Mouse (Mus musculus): ENCODE data around the gene Gm28042. TPM values are rescaled to one million over a fixed set of nuclear protein-coding genes. Genes with fewer than 3 reads are reported as not detected.
A peak's percentile ranks its signal among the peaks of the same experiment; 100 is the strongest.

The Gm28042 gene
- polyA plus RNA-seq, 1 experiment from 2014 or later = 3.7 TPM

DNA sequence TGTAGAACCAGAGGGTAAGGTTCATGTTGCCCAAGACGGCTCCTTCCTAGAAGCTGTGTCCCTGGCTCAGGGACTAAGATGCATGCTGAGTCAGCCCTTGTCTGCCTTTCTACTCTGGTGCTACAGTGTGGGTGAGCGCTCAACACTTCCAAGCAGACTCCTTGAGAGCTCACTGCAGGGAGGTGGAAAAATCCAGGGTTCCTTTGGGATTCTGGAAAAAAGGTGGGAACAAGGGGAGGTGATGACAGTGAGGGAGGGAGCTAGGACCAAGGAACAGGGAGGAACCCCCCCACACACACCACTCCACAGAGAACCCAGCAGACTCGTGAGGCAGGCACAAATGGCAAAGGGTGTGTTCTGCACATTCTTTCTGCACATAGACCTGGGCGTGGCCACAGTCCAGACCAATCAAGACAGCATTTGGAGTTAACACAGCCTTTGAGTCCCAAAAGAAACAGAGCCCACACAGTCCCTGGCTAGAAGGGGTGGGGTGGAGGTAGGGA, 16.9 kb downstream of the Gm28042 start:
- Histone ChIP-seq H3K4me2 (replicated peaks) (no peak overlapping the region), H3K27ac (replicated peaks) (peak overlapping the region; percentile 55; the same call in 1 of the 2 replicates)
- peak; percentile 55 for ATAC-seq (ENCODE audit: insufficient number of reproducible peaks, low FRiP score, low TSS enrichment, low read depth)

DNA sequence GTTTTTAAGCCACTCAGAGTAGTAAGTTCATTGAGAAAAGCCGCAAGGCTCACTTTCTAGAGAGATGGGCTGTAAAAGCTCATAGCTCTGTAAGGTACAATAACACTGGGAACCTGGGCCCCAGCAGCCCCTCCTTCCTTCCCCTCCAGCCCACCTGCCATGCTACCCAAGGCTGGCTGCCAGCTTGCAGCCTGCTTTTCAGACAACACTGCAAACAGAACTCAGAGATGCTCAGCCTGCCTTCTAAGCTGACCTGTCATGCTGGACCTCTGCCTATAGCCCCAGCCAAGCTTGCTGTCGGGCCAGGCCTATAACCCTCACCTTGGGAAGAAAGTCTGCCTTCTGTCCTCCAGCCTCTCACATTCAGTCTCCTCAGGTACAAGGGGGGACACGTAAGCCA, 17.4 kb downstream of the Gm28042 start:
- no peak overlapping the region for H3K9ac ChIP-seq
- H3K27ac ChIP-seq (replicated peaks) = peak overlapping the region; percentile 55; the same call in 1 of the 2 replicates
- H3K4me3 ChIP-seq (replicated peaks) = no peak overlapping the region
- peaks cover 24% of the 10 kb centered on the region for H3K4me1 ChIP-seq
- H3K27me3 ChIP-seq = no peaks in the 10 kb centered on the region
- no peak overlapping the region for H3K4me2 ChIP-seq (replicated peaks)
- ATAC-seq (ENCODE audit: insufficient number of reproducible peaks, low FRiP score, low TSS enrichment, low read depth) = no peak
- 71% methylated on average over 3 of the region's 3 CpGs for WGBS
- no peaks in the 10 kb centered on the region for H3K9me3 ChIP-seq (replicated peaks)
- peaks cover 26% of the 10 kb centered on the region for H3K36me3 ChIP-seq

More for the DNA sequence above, 16.9 kb downstream of the Gm28042 start:
- Histone ChIP-seq H3K4me3 (replicated peaks) (no peak overlapping the region), H3K4me1 (peaks cover 24% of the 10 kb centered on the region), H3K9ac (no peak overlapping the region), H3K36me3 (peaks cover 31% of the 10 kb centered on the region), H3K9me3 (replicated peaks) (no peaks in the 10 kb centered on the region), H3K27me3 (no peaks in the 10 kb centered on the region)
- 43% methylated on average over 4 of the region's 4 CpGs for WGBS

DNA sequence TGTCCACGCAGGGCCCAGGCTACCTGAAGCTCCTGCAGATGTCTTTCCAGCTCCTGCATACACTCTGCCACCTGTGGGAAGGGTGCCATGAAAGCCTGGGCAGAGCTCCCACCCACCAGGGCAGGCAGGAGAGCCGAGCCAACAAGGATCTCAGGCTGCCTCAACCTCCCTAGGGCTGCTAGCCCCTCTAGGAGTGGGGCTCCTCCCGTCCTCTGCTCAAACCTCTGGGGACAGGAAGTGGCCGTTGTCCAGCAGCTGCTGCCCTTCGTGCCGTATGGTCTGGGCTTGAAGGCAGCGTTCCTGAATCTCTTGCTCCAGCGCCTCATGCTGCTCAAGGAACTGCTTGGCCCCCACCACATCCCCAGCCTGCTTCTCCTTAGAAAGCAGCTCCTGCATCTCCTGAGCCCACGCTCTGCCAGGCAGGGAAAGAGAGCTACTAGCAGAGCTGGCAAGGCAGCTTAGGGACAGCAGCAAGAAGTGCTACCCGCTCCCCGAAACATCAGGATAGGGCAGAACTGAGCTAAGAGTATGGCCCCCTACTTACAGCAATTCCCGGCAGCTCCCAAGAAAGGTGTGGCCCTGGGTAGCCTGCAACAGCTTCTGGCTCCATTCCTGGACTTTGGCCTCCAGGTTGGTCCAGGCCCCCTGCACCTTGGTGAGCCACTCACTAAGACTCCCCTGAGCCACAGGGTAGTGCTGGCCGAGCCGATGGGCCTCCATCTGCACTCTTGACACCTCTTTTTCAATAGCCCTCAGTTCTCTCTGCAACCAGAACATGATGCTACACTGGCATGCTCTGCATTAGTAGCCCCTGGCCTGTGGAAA, 19.4 kb downstream of the Gm28042 start:
- no peak overlapping the region for H3K4me3 ChIP-seq (replicated peaks)
- no peak overlapping the region for H3K4me2 ChIP-seq (replicated peaks)
- 56% methylated on average over 14 of the region's 14 CpGs for WGBS
- H3K4me1 ChIP-seq = peaks cover 24% of the 10 kb centered on the region
- no peaks in the 10 kb centered on the region for H3K27me3 ChIP-seq
- no peak for ATAC-seq (ENCODE audit: insufficient number of reproducible peaks, low FRiP score, low TSS enrichment, low read depth)
- H3K9me3 ChIP-seq (replicated peaks) = no peaks in the 10 kb centered on the region
- no peak overlapping the region for H3K9ac ChIP-seq
- peaks cover 7% of the 10 kb centered on the region for H3K36me3 ChIP-seq
- no peak overlapping the region for H3K27ac ChIP-seq (replicated peaks)

DNA sequence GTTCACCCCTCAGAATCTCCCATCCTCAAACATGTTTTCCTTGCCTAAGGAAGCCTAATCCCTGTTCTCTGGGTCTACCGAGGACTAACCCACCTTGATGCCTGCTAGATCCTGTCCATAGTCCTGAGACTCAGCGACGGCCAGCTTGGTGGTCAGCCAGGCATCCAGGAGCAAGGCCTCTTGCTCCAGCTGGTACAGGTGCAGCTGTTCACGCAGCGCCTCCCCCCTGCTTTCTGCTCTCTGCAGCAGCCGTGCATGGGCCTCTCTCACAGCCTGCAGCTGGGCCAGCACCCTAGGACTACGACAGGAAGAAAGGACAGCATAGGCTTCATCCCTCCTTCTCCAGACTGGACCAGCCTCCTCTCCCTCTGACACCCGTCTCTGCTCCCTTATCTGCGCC, 20.9 kb downstream of the Gm28042 start:
- Histone ChIP-seq H3K4me1 (peaks cover 24% of the 10 kb centered on the region), H3K4me3 (replicated peaks) (no peak overlapping the region), H3K9ac (no peak overlapping the region), H3K27me3 (no peaks in the 10 kb centered on the region), H3K9me3 (replicated peaks) (no peaks in the 10 kb centered on the region), H3K36me3 (no peaks in the 10 kb centered on the region), H3K27ac (replicated peaks) (no peak overlapping the region), H3K4me2 (replicated peaks) (no peak overlapping the region)
- WGBS = 74% methylated on average over 9 of the region's 9 CpGs
- no peak for ATAC-seq (ENCODE audit: insufficient number of reproducible peaks, low FRiP score, low TSS enrichment, low read depth)

DNA sequence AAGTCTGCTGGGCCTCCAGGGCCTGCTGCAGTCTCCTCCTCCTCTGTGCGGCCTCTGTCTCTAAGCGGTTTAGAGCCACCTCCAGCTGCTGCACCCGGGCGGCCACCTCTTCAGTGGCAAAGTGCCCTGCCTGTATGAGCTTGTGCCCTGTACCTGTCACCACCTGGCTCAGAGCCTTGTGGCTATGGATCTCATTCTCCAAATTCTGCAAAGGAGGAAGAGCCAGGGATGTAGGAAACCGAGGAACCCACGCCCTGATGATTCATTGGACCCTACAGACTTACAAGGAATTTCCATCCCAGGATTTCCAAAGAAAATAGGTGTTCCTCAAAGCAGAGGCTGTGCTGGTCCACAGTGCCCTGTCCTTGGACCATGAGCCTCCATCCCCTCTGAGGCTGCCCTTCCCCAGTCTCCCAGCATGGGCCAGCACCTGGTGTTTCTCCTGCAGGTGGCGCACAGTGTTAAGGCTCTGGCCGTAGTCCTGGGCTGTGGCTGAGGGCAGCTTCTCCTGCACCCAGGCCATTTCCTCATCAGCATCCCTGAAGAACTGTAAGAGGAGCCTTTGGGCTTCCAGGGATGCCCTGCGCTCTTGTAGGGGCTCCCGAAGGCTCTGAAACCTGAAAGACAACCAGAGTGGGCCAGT, 22.5 kb downstream of the Gm28042 start:
- Histone ChIP-seq H3K27ac (replicated peaks) (no peak overlapping the region), H3K27me3 (no peaks in the 10 kb centered on the region), H3K4me1 (peaks cover 16% of the 10 kb centered on the region), H3K9ac (no peak overlapping the region), H3K36me3 (no peaks in the 10 kb centered on the region), H3K4me3 (replicated peaks) (no peak overlapping the region), H3K4me2 (replicated peaks) (no peak overlapping the region), H3K9me3 (replicated peaks) (no peaks in the 10 kb centered on the region)
- WGBS = 55% methylated on average over 10 of the region's 10 CpGs
- no peak for ATAC-seq (ENCODE audit: insufficient number of reproducible peaks, low FRiP score, low TSS enrichment, low read depth)

DNA sequence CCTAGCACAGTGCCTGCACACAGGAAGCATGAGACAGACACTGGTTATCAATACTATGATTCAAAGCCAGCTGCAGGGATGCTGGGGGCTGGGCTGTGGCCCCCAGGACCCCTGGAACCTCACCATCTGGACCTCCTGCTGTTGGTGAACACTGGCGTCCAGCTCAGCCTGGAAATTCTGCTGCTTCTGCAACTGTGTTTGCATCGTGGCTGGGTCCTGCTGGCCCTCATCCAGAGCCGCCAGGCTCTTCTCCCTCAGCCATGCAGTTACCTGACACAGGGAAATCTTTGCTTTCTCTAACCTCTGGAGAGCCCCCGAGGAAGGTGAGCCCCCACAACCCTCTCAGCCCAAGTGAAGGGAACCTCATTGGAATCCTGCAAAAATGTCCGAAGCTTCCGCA, 24.1 kb downstream of the Gm28042 start:
- Histone ChIP-seq H3K4me1 (peaks cover 5% of the 10 kb centered on the region), H3K9me3 (replicated peaks) (no peaks in the 10 kb centered on the region), H3K27ac (replicated peaks) (no peak overlapping the region), H3K9ac (no peak overlapping the region), H3K4me2 (replicated peaks) (no peak overlapping the region), H3K4me3 (replicated peaks) (no peak overlapping the region), H3K36me3 (no peaks in the 10 kb centered on the region), H3K27me3 (no peaks in the 10 kb centered on the region)
- 52% methylated on average over 6 of the region's 6 CpGs for WGBS
- no peak for ATAC-seq (ENCODE audit: insufficient number of reproducible peaks, low FRiP score, low TSS enrichment, low read depth)

DNA sequence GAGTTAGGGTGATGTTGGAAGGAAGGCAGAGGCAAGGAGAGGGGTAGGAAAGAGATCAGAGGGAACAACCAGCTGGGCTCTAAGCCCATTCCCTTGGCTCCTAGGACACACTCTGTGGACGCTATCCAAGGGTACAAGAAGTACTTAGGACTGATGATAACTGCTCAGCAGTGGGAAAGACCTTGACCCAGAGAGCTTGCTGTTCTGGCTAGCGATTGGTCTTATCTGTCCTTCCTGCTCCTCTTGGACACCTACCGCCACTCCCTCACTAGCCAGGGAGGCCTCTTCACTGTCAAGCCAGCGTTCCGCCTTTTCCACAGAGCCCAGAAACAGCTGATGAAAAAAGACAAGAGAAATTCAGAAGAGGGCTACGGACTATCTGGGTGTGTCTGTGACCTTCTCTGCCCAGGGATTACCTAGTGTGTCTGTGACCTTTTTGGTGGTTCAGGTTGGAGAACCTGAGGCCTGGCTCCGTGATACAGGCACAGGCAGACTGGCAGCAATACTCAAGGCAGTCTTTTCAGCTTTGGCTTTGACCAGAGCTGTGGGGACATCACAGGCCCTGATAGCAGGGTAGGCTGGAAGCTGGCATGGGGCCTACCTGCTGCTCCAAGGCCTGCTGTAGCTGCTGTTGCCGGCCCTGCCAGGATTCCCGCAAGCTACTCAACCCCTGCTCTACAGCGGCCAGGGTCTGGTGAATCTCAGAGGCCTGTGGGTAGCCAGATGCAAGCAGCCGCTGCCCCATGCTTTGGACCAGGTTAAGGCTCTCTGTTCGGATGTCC, 27.7 kb downstream of the Gm28042 start:
- ATAC-seq (ENCODE audit: insufficient number of reproducible peaks, low FRiP score, low TSS enrichment, low read depth) = no peak

DNA sequence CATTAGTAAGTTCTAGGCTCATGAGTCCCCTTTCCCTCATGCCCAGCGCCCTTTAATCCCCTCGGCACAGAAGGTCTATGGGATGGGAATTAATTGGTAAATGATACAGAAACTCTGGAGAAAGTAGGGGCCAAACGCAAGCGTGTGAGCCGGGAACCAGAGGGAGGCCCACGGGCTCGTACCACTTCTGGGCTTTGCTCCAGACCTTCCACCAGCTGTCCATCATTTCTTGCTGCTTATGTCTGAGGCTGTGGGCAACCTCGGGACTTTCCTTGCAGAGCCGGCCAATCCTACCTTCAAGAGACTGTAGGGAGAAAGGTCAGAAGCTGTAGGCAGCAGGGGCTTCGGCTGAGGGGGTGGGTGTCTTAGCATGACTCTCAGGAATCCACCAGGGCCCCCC, 28.6 kb downstream of the Gm28042 start:
- H3K9ac ChIP-seq = no peak overlapping the region
- no peak for ATAC-seq (ENCODE audit: insufficient number of reproducible peaks, low FRiP score, low TSS enrichment, low read depth)
- H3K4me2 ChIP-seq (replicated peaks) = no peak overlapping the region
- H3K9me3 ChIP-seq (replicated peaks) = no peaks in the 10 kb centered on the region
- H3K36me3 ChIP-seq = no peaks in the 10 kb centered on the region
- 77% methylated on average over 10 of the region's 10 CpGs for WGBS
- no peak overlapping the region for H3K27ac ChIP-seq (replicated peaks)
- H3K27me3 ChIP-seq = no peaks in the 10 kb centered on the region
- H3K4me1 ChIP-seq = peaks cover 15% of the 10 kb centered on the region
- H3K4me3 ChIP-seq (replicated peaks) = no peak overlapping the region

More for the DNA sequence above, 27.7 kb downstream of the Gm28042 start:
- Histone ChIP-seq H3K9ac (no peak overlapping the region), H3K4me3 (replicated peaks) (no peak overlapping the region), H3K9me3 (replicated peaks) (no peaks in the 10 kb centered on the region), H3K4me1 (peaks cover 6% of the 10 kb centered on the region), H3K27ac (replicated peaks) (no peak overlapping the region), H3K36me3 (no peaks in the 10 kb centered on the region), H3K27me3 (no peaks in the 10 kb centered on the region), H3K4me2 (replicated peaks) (no peak overlapping the region)
- 90% methylated on average over 12 of the region's 12 CpGs for WGBS

DNA sequence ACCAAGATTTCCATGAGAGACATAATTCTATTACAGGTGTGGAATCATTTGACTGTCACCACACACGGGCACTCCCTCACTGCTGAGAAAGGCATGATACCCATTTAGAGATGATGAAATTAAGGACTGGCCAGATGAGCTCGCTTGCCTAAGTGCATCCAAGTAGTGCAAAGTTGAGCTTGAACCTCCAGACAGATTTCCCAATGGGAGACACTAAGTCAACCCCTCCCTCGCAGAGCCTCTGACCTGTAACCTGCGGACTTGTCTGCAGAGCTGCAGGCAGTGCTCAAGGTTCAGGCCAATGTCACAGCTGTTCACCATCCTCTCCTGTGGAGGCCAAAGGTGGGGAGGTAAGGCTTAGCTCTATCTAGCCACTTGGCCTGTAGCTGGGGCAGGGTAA, 31.5 kb downstream of the Gm28042 start:
- Histone ChIP-seq H3K9ac (no peak overlapping the region), H3K4me1 (peaks cover 30% of the 10 kb centered on the region), H3K9me3 (replicated peaks) (no peaks in the 10 kb centered on the region), H3K4me3 (replicated peaks) (no peak overlapping the region), H3K4me2 (replicated peaks) (no peak overlapping the region), H3K27me3 (no peaks in the 10 kb centered on the region), H3K27ac (replicated peaks) (no peak overlapping the region), H3K36me3 (no peaks in the 10 kb centered on the region)
- WGBS = 76% methylated on average over 4 of the region's 4 CpGs
- ATAC-seq (ENCODE audit: insufficient number of reproducible peaks, low FRiP score, low TSS enrichment, low read depth) = no peak

DNA sequence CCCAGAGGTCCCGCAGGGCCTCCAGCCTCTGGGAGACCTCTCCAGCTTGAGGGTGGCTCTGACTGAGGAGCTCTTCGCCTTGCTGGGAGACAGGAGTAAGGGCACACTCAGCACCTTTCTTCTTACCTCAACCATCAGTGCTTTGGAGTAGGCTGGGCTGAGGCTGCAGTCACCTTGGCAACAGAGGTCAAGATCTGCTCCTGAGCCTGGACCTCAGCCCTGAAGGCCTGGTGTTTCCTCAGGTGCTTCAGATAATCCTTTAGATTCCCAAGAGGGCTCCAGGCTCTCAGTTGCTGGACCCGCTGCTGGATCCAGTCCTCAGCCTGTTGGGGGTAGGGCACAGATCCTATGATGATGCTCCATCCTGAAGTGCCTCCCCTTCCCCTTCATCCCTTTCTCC, 32.2 kb downstream of the Gm28042 start:
- Histone ChIP-seq H3K9me3 (replicated peaks) (no peaks in the 10 kb centered on the region), H3K36me3 (no peaks in the 10 kb centered on the region), H3K9ac (no peak overlapping the region), H3K4me2 (replicated peaks) (no peak overlapping the region), H3K27ac (replicated peaks) (no peak overlapping the region; the same call in 1 of the 2 replicates), H3K27me3 (no peaks in the 10 kb centered on the region), H3K4me1 (peaks cover 31% of the 10 kb centered on the region), H3K4me3 (replicated peaks) (no peak overlapping the region)
- ATAC-seq (ENCODE audit: insufficient number of reproducible peaks, low FRiP score, low TSS enrichment, low read depth) = no peak
- 78% methylated on average over 3 of the region's 3 CpGs for WGBS

DNA sequence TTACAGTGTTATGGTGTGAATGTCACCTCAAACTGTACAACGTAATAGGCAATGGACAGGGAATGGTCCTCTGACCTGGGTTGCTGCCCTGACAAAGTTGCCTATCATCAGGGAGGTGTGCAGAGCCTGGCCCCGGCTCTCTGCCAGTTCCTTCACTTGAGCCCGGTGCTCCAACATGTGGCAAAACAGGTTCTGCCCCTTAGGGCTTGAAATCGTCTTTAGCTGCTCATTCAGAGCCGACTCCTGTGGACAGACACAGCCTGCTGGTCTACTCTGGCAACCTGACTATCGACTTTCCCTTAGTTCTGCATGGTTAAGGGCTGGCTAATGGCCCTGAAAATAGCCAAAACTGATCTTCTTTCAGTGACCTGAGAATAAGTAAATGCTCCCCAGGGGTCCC, 32.9 kb downstream of the Gm28042 start:
- no peak for ATAC-seq (ENCODE audit: insufficient number of reproducible peaks, low FRiP score, low TSS enrichment, low read depth)
- H3K27ac ChIP-seq (replicated peaks) = peak overlapping the region; percentile 73
- no peak overlapping the region for H3K9ac ChIP-seq
- no peaks in the 10 kb centered on the region for H3K36me3 ChIP-seq
- H3K4me3 ChIP-seq (replicated peaks) = no peak overlapping the region
- H3K4me2 ChIP-seq (replicated peaks) = no peak overlapping the region
- H3K9me3 ChIP-seq (replicated peaks) = no peaks in the 10 kb centered on the region
- peaks cover 31% of the 10 kb centered on the region for H3K4me1 ChIP-seq
- 27% methylated on average over 6 of the region's 6 CpGs for WGBS
- H3K27me3 ChIP-seq = no peaks in the 10 kb centered on the region

All from embryonic facial prominence, embryonic 15.5 days (tissue).